In genomic region chr1:92379510-92379886, GRCm38 (mm10) we compare ENCODE assay signal across 10 mouse cellular contexts.
DNase-seq lines count a peak whose midpoint lies in the region; ATAC-seq and TF ChIP-seq lines count a peak whose summit lies in the region.
"Had no signal": no experiment of that assay in that cellular context is flagged by ENCODE, and none has a peak within 500 bp of the region (broad histone marks: within the 10 kb centered on the region; RNA-seq: fewer than 3 reads in every experiment).

No protein-coding gene starts in this region.

- 82% methylated on average over 3 of the region's 3 CpGs for WGBS in forebrain, embryonic 10.5 days
- 74% methylated on average over 3 of the region's 3 CpGs for WGBS in forebrain, embryonic 15.5 days
- WGBS in lung, embryonic 16.5 days = 55% methylated on average over 3 of the region's 3 CpGs
- WGBS in heart, postnatal 0 days = 36% methylated on average over 3 of the region's 3 CpGs
- WGBS in olfactory bulb, adult 2 months = 34% methylated on average over 3 of the region's 3 CpGs

- TF ChIP-seq POLR2A in olfactory bulb, adult 2 months (IDR thresholded peaks at IDR 0.05; ENCODE audit: insufficient read depth, low read depth, low read length) = no peak

- H3K36me3 ChIP-seq in forebrain, embryonic 10.5 days (replicated peaks) = no peaks in the 10 kb centered on the region
- H3K36me3 ChIP-seq in forebrain, embryonic 15.5 days = no peaks in the 10 kb centered on the region
- H3K36me3 ChIP-seq in lung, embryonic 16.5 days (ENCODE audit: control insufficient read depth, insufficient read depth, low read length) = no peaks in the 10 kb centered on the region
- H3K36me3 ChIP-seq in heart, postnatal 0 days (replicated peaks; ENCODE audit: control insufficient read depth, insufficient read depth, low read length) = no peaks in the 10 kb centered on the region

- H3K9me3 ChIP-seq in forebrain, embryonic 10.5 days = no peaks in the 10 kb centered on the region
- no peaks in the 10 kb centered on the region for H3K9me3 ChIP-seq in forebrain, embryonic 15.5 days
- H3K9me3 ChIP-seq in lung, embryonic 16.5 days (ENCODE audit: control insufficient read depth, low read length) = no peaks in the 10 kb centered on the region
- no peaks in the 10 kb centered on the region; the same call in 1 of the 2 replicates for H3K9me3 ChIP-seq in heart, postnatal 0 days (replicated peaks; ENCODE audit: control insufficient read depth, low read length)

- peaks cover 19% of the 10 kb centered on the region; the same call in 1 of the 2 replicates for H3K4me1 ChIP-seq in forebrain, embryonic 10.5 days
- H3K4me1 ChIP-seq in forebrain, embryonic 15.5 days = no peaks in the 10 kb centered on the region; the same call in 1 of the 2 replicates
- H3K4me1 ChIP-seq in lung, embryonic 16.5 days (replicated peaks; ENCODE audit: control insufficient read depth, insufficient read depth, low read length) = no peaks in the 10 kb centered on the region
- peaks cover 48% of the 10 kb centered on the region for H3K4me1 ChIP-seq in heart, postnatal 0 days (ENCODE audit: control insufficient read depth, insufficient read depth)
- H3K4me1 ChIP-seq in olfactory bulb, adult 2 months (ENCODE audit: control insufficient read depth, insufficient read depth, low read length) = peaks cover 35% of the 10 kb centered on the region

- no peak overlapping the region for H3K4me3 ChIP-seq in forebrain, embryonic 10.5 days
- no peak overlapping the region for H3K4me3 ChIP-seq in forebrain, embryonic 15.5 days
- no peak overlapping the region for H3K4me3 ChIP-seq in lung, embryonic 16.5 days (ENCODE audit: low read length)
- H3K4me3 ChIP-seq in heart, postnatal 0 days (ENCODE audit: low read depth, low read length) = no peak overlapping the region
- no peak overlapping the region for H3K4me3 ChIP-seq in olfactory bulb, adult 2 months (ENCODE audit: insufficient read depth, low read depth, low read length)

- H3K27me3 ChIP-seq in forebrain, embryonic 10.5 days (ENCODE audit: poor library complexity, severe bottlenecking) = no peaks in the 10 kb centered on the region
- no peaks in the 10 kb centered on the region for H3K27me3 ChIP-seq in forebrain, embryonic 15.5 days
- no peaks in the 10 kb centered on the region for H3K27me3 ChIP-seq in lung, embryonic 16.5 days (ENCODE audit: control insufficient read depth, insufficient read depth, low read depth, low read length)
- no peaks in the 10 kb centered on the region for H3K27me3 ChIP-seq in heart, postnatal 0 days (ENCODE audit: control insufficient read depth, insufficient read depth, low read length)

- peak overlapping the region; percentile 2; the same call in 1 of the 2 replicates for H3K27ac ChIP-seq in forebrain, embryonic 10.5 days
- H3K27ac ChIP-seq in forebrain, embryonic 15.5 days (replicated peaks) = no peak overlapping the region
- H3K27ac ChIP-seq in lung, embryonic 16.5 days (ENCODE audit: low read length) = peak overlapping the region; percentile 9; the same call in 1 of the 2 replicates
- peak overlapping the region; percentile 80 for H3K27ac ChIP-seq in heart, postnatal 0 days (ENCODE audit: low read depth)
- peak overlapping the region; percentile 78 for H3K27ac ChIP-seq in olfactory bulb, adult 2 months (ENCODE audit: insufficient read depth, low read depth, low read length)

- no peak overlapping the region for H3K9ac ChIP-seq in forebrain, embryonic 15.5 days (replicated peaks)
- no peak overlapping the region for H3K9ac ChIP-seq in lung, embryonic 16.5 days (ENCODE audit: low read length)
- no peak overlapping the region for H3K9ac ChIP-seq in heart, postnatal 0 days (replicated peaks; ENCODE audit: low read depth, low read length)

- no peak overlapping the region for H3K4me2 ChIP-seq in forebrain, embryonic 15.5 days (replicated peaks)
- H3K4me2 ChIP-seq in lung, embryonic 16.5 days (ENCODE audit: low read depth, low read length) = no peak overlapping the region
- H3K4me2 ChIP-seq in heart, postnatal 0 days (ENCODE audit: low read depth, low read length) = peak overlapping the region; percentile 28

- TF ChIP-seq CTCF in heart, postnatal 0 days (IDR thresholded peaks at IDR 0.05; ENCODE audit: low read depth) = no peak
- no peak for TF ChIP-seq CTCF in olfactory bulb, adult 2 months (IDR thresholded peaks at IDR 0.05; ENCODE audit: insufficient read depth, low read depth, low read length)

- no peak for DNase-seq in forebrain, embryonic 10.5 days (ENCODE audit: extremely low spot score, low spot score)
- no peak for DNase-seq in lung, postnatal 4 days
- DNase-seq in heart, postnatal 0 days (ENCODE audit: low spot score) = no peak
- DNase-seq in frontal cortex, postnatal 10 days (ENCODE audit: low spot score in 2 of 2) = no peak
- DNase-seq in embryo, embryonic 10 days (ENCODE audit: low spot score) = no peak
- DNase-seq: layer of hippocampus, adult 9-11 months; spleen, adult 18-20 months had no signal

- no peak for ATAC-seq in forebrain, embryonic 15.5 days (replicated peaks)
- ATAC-seq in lung, embryonic 16.5 days (ENCODE audit: low read depth) = no peak
- ATAC-seq in heart, postnatal 0 days (ENCODE audit: insufficient read depth, low read depth) = no peak; the same call in 1 of the 2 replicates

- TF ChIP-seq EP300 in heart, postnatal 0 days (IDR thresholded peaks at IDR 0.05; ENCODE audit: low read depth) = no peak
